Mouse (Mus musculus): ENCODE measurements around the gene Mbd3l1. TPM values are rescaled to one million over a fixed set of nuclear protein-coding genes. Genes with fewer than 3 reads are reported as not detected.

Mbd3l1 gene
- polyA plus RNA-seq, 1 experiment from 2014 or later, result not detected

Small RNAs within 50 kb of the gene (microRNA-seq; reads per million reads assigned to microRNA genes)
- gene Gm22854, result not detected

Other genes with a start within 250 kb of the Mbd3l1 start
- 115 and 132 TPM in 2 replicates for gene Chordc1, start 186.2 kb upstream of the Mbd3l1 start, polyA plus RNA-seq (2015; fragmentation: Nextera tagmentation; extraction: Ambion mirVana)
- gene Naalad2, start 75.4 kb upstream of the Mbd3l1 start, polyA plus RNA-seq (2015; fragmentation: Nextera tagmentation; extraction: Ambion mirVana), result 2.0 and 2.4 TPM in 2 replicates
- not detected in 2 replicates for gene Ubtfl1, start 73.9 kb upstream of the Mbd3l1 start, polyA plus RNA-seq (2015; fragmentation: Nextera tagmentation; extraction: Ambion mirVana)
- gene Mbd3l2, start 47.7 kb upstream of the Mbd3l1 start, polyA plus RNA-seq (2015; fragmentation: Nextera tagmentation; extraction: Ambion mirVana), result 0.09 and 0.20 TPM in 2 replicates
- gene Zfp558, start 91 bp upstream of the Mbd3l1 start, polyA plus RNA-seq (2015; fragmentation: Nextera tagmentation; extraction: Ambion mirVana), result 49.4 and 50.9 TPM in 2 replicates
- not detected in 2 replicates for gene Muc16, start 196.2 kb downstream of the Mbd3l1 start, polyA plus RNA-seq (2015; fragmentation: Nextera tagmentation; extraction: Ambion mirVana)